Mouse (Mus musculus) thymus, postnatal 0 days (tissue): ENCODE measurements around the gene Sptan1. TPM values are rescaled to one million over a fixed set of nuclear protein-coding genes. Genes with fewer than 3 reads are reported as not detected.
"Not testable (repeated sequence)": the region's sequence is repeated elsewhere in the genome, so short reads cannot be mapped to it uniquely, and the experiment has no call there.

ENCODE experiments used
- DNase-seq: peaks from one replicate; pipeline ENCODE4 v3.0.0-alpha.2; 2015; ENCODE audit warnings: low spot score
- polyA plus RNA-seq: library from polyadenylated mRNA; unstranded; fragments of >200 nt; fragmentation: Nextera tagmentation; extraction: Ambion mirVana; gene quantifications from 2 replicates; pipeline ENCODE4 v1.2.1, GENCODE M21; 2015

Gene Sptan1
- polyA plus RNA-seq, 1 experiment from 2014 or later = 47.5 TPM

GRCm38 (mm10) chr2:29991962-29992361, 26.6 kb downstream of the Sptan1 start:
- DNase-seq = no peak

GRCm38 (mm10) chr2:30009101-30009500, 43.7 kb downstream of the Sptan1 start:
- DNase-seq = no peak

- no peak for DNase-seq
Observed at GRCm38 (mm10) chr2:30010840-30011281, 45.5 kb downstream of the Sptan1 start.

- no peak for DNase-seq
Observed at GRCm38 (mm10) chr2:30014326-30014966, 49.1 kb downstream of the Sptan1 start.

GRCm38 (mm10) chr2:30025454-30025853, 60.1 kb downstream of the Sptan1 start:
- no peak for DNase-seq

GRCm38 (mm10) chr2:30026997-30027396, 61.6 kb downstream of the Sptan1 start:
- DNase-seq = no peak

- peak; percentile 16 for DNase-seq
Observed at GRCm38 (mm10) chr2:30032244-30032846, 67.0 kb downstream of the Sptan1 start.

GRCm38 (mm10) chr2:30032957-30033356, 67.6 kb downstream of the Sptan1 start:
- no peak for DNase-seq

GRCm38 (mm10) chr2:30037762-30038161, 72.4 kb downstream of the Sptan1 start:
- no peak for DNase-seq

- no peak for DNase-seq
Observed at GRCm38 (mm10) chr2:30038370-30038769, 73.0 kb downstream of the Sptan1 start.

GRCm38 (mm10) chr2:30039687-30040086, 74.3 kb downstream of the Sptan1 start:
- no peak for DNase-seq

- DNase-seq = peak; percentile 86
Observed at GRCm38 (mm10) chr2:30042445-30042844, 77.1 kb downstream of the Sptan1 start.

GRCm38 (mm10) chr2:30044550-30044949, 79.2 kb downstream of the Sptan1 start:
- no peak for DNase-seq

- DNase-seq = no peak
Observed at GRCm38 (mm10) chr2:30047127-30047526, 81.8 kb downstream of the Sptan1 start.

- DNase-seq = no peak
Observed at GRCm38 (mm10) chr2:30048101-30048501, 82.7 kb downstream of the Sptan1 start.

GRCm38 (mm10) chr2:30048699-30049388, 83.5 kb downstream of the Sptan1 start, which contains the start of gene Wdr34:
Wdr34 (minus strand) TSS chr2:30048881.
- peak; percentile 97 for DNase-seq

GRCm38 (mm10) chr2:30049831-30050230, 84.5 kb downstream of the Sptan1 start:
- DNase-seq = no peak

- DNase-seq = peak; percentile 32
Observed at GRCm38 (mm10) chr2:30051992-30052761, 86.8 kb downstream of the Sptan1 start.

GRCm38 (mm10) chr2:30055310-30055709, 90.0 kb downstream of the Sptan1 start:
- not testable (repeated sequence) for DNase-seq

- DNase-seq = no peak
Observed at GRCm38 (mm10) chr2:30056736-30057135, 91.4 kb downstream of the Sptan1 start.

GRCm38 (mm10) chr2:30057223-30057904, 92.0 kb downstream of the Sptan1 start, which contains the start of gene Set:
Set (plus strand) TSS chr2:30057378.
- DNase-seq = peak; percentile 53
